Mouse (Mus musculus) frontal cortex, postnatal 10 days (tissue): ENCODE data around the gene Tacc2.

Experiments
- DNase-seq, 2 experiments: peaks; one replicate each; pipeline ENCODE4 v3.0.0; 2022; ENCODE audit warnings: low spot score in 2 of 2, mixed read lengths in 1 of 2

The Tacc2 gene

GRCm38 (mm10) chr7:130773171-130773830, 196.1 kb downstream of the Tacc2 start:
- no peak for DNase-seq

GRCm38 (mm10) chr7:130773914-130774630, 196.8 kb downstream of the Tacc2 start, which contains the start of gene Btbd16:
TSS of gene Btbd16 (plus strand) at chr7:130774069.
- no peak for DNase-seq

- no peak for DNase-seq
Observed at GRCm38 (mm10) chr7:130780866-130781419, 203.7 kb downstream of the Tacc2 start.

GRCm38 (mm10) chr7:130782501-130783050, 205.3 kb downstream of the Tacc2 start:
- DNase-seq: no peak

- DNase-seq: no peak
Observed at GRCm38 (mm10) chr7:130785923-130786575, 208.8 kb downstream of the Tacc2 start.

GRCm38 (mm10) chr7:130786708-130787107, 209.5 kb downstream of the Tacc2 start:
- no peak for DNase-seq

- DNase-seq: no peak
Observed at GRCm38 (mm10) chr7:130787537-130787936, 210.3 kb downstream of the Tacc2 start.

GRCm38 (mm10) chr7:130788950-130789349, 211.7 kb downstream of the Tacc2 start:
- DNase-seq: no peak

GRCm38 (mm10) chr7:130789456-130789855, 212.2 kb downstream of the Tacc2 start:
- DNase-seq: no peak

GRCm38 (mm10) chr7:130793671-130794070, 216.4 kb downstream of the Tacc2 start:
- no peak for DNase-seq

- DNase-seq: no peak
Observed at GRCm38 (mm10) chr7:130796786-130797185, 219.5 kb downstream of the Tacc2 start.

GRCm38 (mm10) chr7:130797524-130797923, 220.3 kb downstream of the Tacc2 start:
- no peak for DNase-seq

- DNase-seq: no peak
Observed at GRCm38 (mm10) chr7:130799418-130799817, 222.2 kb downstream of the Tacc2 start.

GRCm38 (mm10) chr7:130800681-130801080, 223.4 kb downstream of the Tacc2 start:
- DNase-seq: no peak

GRCm38 (mm10) chr7:130801811-130802210, 224.6 kb downstream of the Tacc2 start:
- DNase-seq: no peak

GRCm38 (mm10) chr7:130803251-130803825, 226.1 kb downstream of the Tacc2 start:
- DNase-seq: no peak

GRCm38 (mm10) chr7:130804991-130805390, 227.8 kb downstream of the Tacc2 start:
- no peak for DNase-seq

- DNase-seq: peak; percentile 18 to 34
Observed at GRCm38 (mm10) chr7:130807749-130808148, 230.5 kb downstream of the Tacc2 start.

- DNase-seq: no peak
Observed at GRCm38 (mm10) chr7:130808694-130809093, 231.5 kb downstream of the Tacc2 start.

GRCm38 (mm10) chr7:130810238-130810637, 233.0 kb downstream of the Tacc2 start:
- DNase-seq: no peak

GRCm38 (mm10) chr7:130812407-130812806, 235.2 kb downstream of the Tacc2 start:
- DNase-seq: no peak
